Mouse (Mus musculus) lung, embryonic 14.5 days (tissue): ENCODE results near the gene Ufsp1. TPM values are rescaled to one million over a fixed set of nuclear protein-coding genes. Genes with fewer than 3 reads are reported as not detected.

Source experiments
- ATAC-seq: fragments of 200-750 bp; cut with Nextera tagmentation; 2 replicates; pipeline ENCODE4 v1.8.0; 2017; ENCODE audit warnings: mild to moderate bottlenecking, moderate TSS enrichment, moderate library complexity; ENCODE audit not compliant: insufficient read depth
- DNase-seq: peaks from one replicate; pipeline ENCODE4 v3.0.0-alpha.2; 2015
- H3K27ac ChIP-seq: fragments of 300-500 bp; sonication (generic); 2 replicates; pipeline ENCODE4 v1.5.1; 2014; ENCODE audit warnings: low read depth, mild to moderate bottlenecking, moderate library complexity
- H3K27me3 ChIP-seq: fragments of 300-500 bp; sonication (generic); 2 replicates; pipeline ENCODE4 v1.6.1; 2014; ENCODE audit warnings: low read length, control low read depth; ENCODE audit not compliant: insufficient read depth
- H3K36me3 ChIP-seq: fragments of 300-500 bp; sonication (generic); 2 replicates; pipeline ENCODE4 v1.6.1; 2014; ENCODE audit warnings: control low read depth; ENCODE audit not compliant: insufficient read depth
- H3K4me1 ChIP-seq: fragments of 300-500 bp; sonication (generic); 2 replicates; pipeline ENCODE4 v1.6.1; 2014; ENCODE audit warnings: antibody characterized with exemption, control low read depth; ENCODE audit not compliant: insufficient read depth
- H3K4me2 ChIP-seq: fragments of 300-500 bp; sonication (generic); 2 replicates; pipeline ENCODE4 v1.6.1; 2014; ENCODE audit warnings: mild to moderate bottlenecking
- H3K4me3 ChIP-seq: fragments of 300-500 bp; sonication (generic); 2 replicates; pipeline ENCODE4 v1.5.1; 2014; ENCODE audit warnings: low read depth, low read length
- H3K9ac ChIP-seq: fragments of 300-500 bp; sonication (generic); 2 replicates; pipeline ENCODE4 v1.6.1; 2014
- H3K9me3 ChIP-seq: fragments of 300-500 bp; sonication (generic); 2 replicates; pipeline ENCODE4 v1.6.1; 2016; ENCODE audit warnings: low read depth, low read length, control low read depth
- CTCF ChIP-seq: IDR thresholded peaks from 2 replicates; pipeline ENCODE4 v1.5.1; 2016; ENCODE audit warnings: antibody characterized with exemption, low read depth
- WGBS: fragments of 180-500 bp; shearing (Covaris S2); extraction: QIAGEN DNeasy Blood & Tissue Kit; methylation state at CpG from one replicate; pipeline ENCODE4 v1.1.7; 2014; 5-methylcytosine and 5-hydroxymethylcytosine counted together
- polyA plus RNA-seq: library from polyadenylated mRNA; unstranded; fragments of >200 nt; fragmentation: Nextera tagmentation; extraction: Ambion mirVana; gene quantifications from 2 replicates; pipeline ENCODE4 v1.2.1, GENCODE M21; 2014

The Ufsp1 gene
- polyA plus RNA-seq, 1 experiment from 2014 or later, result 4.6 TPM

- ATAC-seq (no peak), DNase-seq (peak; percentile 55)
- no peaks in the 10 kb centered on the region for H3K9me3 ChIP-seq
- WGBS, result 63% methylated on average over 5 of the region's 5 CpGs
- H3K36me3 ChIP-seq, result no peaks in the 10 kb centered on the region
- H3K27ac ChIP-seq, result no peak overlapping the region
- peaks cover 31% of the 10 kb centered on the region for H3K27me3 ChIP-seq
- no peak overlapping the region for H3K4me2 ChIP-seq
- no peak overlapping the region for H3K4me3 ChIP-seq
- no peak overlapping the region for H3K9ac ChIP-seq
- no peaks in the 10 kb centered on the region; the same call in 1 of the 2 replicates for H3K4me1 ChIP-seq
- peak; percentile 69 for TF ChIP-seq CTCF
Measured at GRCm38 (mm10) chr5:137285045-137285444, 9.4 kb upstream of the Ufsp1 start.

DNA sequence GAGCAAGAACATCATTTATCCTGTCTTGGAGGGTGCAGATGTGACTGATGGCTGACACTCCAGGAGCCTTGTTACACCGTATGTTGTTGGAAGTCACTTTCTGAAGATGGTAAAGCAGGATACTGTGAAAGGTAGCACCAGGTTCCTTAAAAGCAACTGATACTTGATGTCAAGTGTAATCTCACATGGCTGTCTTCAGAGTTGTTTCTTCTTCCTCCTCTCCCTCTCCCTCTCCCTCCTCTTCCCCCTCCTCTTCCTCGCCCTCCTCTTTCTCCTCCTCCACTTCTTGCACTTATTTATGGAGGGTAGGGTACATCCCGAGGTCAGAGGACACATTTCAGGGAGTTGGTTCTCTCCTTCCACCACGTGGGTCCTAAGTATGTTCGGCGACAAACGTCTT lies 8.4 kb upstream of the Ufsp1 start:
- Histone ChIP-seq H3K27me3 (peaks cover 41% of the 10 kb centered on the region), H3K27ac (no peak overlapping the region), H3K4me1 (no peaks in the 10 kb centered on the region; the same call in 1 of the 2 replicates), H3K4me2 (no peak overlapping the region), H3K4me3 (no peak overlapping the region), H3K9me3 (no peaks in the 10 kb centered on the region), H3K36me3 (no peaks in the 10 kb centered on the region), H3K9ac (no peak overlapping the region)
- no peak for TF ChIP-seq CTCF
- DNase-seq, result no peak
- 34% methylated on average over 7 of the region's 7 CpGs for WGBS
- ATAC-seq, result no peak

- Histone ChIP-seq H3K36me3 (no peaks in the 10 kb centered on the region), H3K27me3 (peaks cover 43% of the 10 kb centered on the region), H3K4me2 (peak overlapping the region; percentile 71), H3K4me1 (no peaks in the 10 kb centered on the region; the same call in 1 of the 2 replicates), H3K9me3 (no peaks in the 10 kb centered on the region), H3K9ac (no peak overlapping the region), H3K4me3 (peak overlapping the region; percentile 34), H3K27ac (no peak overlapping the region)
- ATAC-seq (peak; percentile 52), DNase-seq (peak; percentile 94)
- TF ChIP-seq CTCF, result peak; percentile 87
- WGBS, result 1% methylated on average over 16 of the region's 16 CpGs
Measured at GRCm38 (mm10) chr5:137286655-137287031, 7.8 kb upstream of the Ufsp1 start.

GRCm38 (mm10) chr5:137287032-137287952 lies 7.1 kb upstream of the Ufsp1 start, which contains the start of gene Ache:
Gene Ache (plus strand): TSS chr5:137287519.
- ATAC-seq (peak; percentile 18; the same call in 1 of the 2 replicates), DNase-seq (peak; percentile 23)
- Histone ChIP-seq H3K36me3 (no peaks in the 10 kb centered on the region), H3K27ac (no peak within 1 kb of the TSS), H3K4me1 (no peaks in the 10 kb centered on the region; the same call in 1 of the 2 replicates), H3K9me3 (no peaks in the 10 kb centered on the region), H3K27me3 (peaks cover 45% of the 10 kb centered on the region), H3K9ac (peak within 1 kb of the TSS; percentile 52), H3K4me3 (peak within 1 kb of the TSS; percentile 38), H3K4me2 (peak within 1 kb of the TSS; percentile 71)
- no peak for TF ChIP-seq CTCF
- WGBS, result 1% methylated on average over 40 of the region's 40 CpGs

DNA sequence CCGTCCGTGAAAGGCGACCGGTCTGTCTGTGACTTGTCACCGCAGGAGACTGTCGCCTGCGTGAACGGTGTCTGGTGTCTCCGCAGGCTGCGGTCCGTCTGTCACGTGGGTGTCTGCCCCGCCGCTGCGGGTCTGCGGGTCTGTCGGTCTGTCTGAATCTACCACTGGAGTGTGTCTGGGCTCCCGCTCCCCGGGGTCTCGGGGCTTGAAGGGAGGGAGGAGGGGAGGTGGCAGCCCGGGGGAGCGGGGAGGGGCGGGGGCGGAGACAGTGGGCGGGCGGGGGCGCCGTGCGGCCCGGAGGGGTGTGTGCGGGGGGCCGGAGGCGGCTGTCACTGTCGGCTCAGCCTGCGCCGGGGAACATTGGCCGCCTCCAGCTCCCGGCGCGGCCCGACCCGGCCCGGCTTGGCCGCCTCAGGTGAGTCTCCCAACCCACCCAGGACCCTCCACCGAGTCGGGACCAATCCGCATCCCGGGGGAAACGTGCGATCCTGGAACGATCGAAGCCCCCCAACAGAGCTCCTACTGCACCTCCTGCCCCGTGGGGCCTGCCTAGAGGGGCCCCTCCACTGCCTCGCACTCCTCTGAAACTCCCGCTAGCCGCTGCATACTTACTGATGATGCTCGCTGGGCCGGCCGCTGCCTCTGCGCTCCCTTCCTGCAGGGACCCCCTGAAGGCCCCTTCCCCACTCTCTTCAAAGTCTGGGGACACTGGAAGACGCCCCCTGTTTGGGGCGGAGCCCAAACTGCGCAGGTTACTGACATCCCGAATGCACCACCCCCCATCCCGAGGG lies 6.3 kb upstream of the Ufsp1 start:
- peak overlapping the region; percentile 71 for H3K4me2 ChIP-seq
- no peak overlapping the region for H3K27ac ChIP-seq
- peak overlapping the region; percentile 38 for H3K4me3 ChIP-seq
- H3K9me3 ChIP-seq, result no peaks in the 10 kb centered on the region
- H3K36me3 ChIP-seq, result no peaks in the 10 kb centered on the region
- ATAC-seq (peak; percentile 10; the same call in 1 of the 2 replicates), DNase-seq (peak; percentile 27)
- peaks cover 45% of the 10 kb centered on the region for H3K27me3 ChIP-seq
- TF ChIP-seq CTCF, result no peak
- under 1% methylated on average over 52 of the region's 65 CpGs for WGBS
- peak overlapping the region; percentile 52 for H3K9ac ChIP-seq
- H3K4me1 ChIP-seq, result no peaks in the 10 kb centered on the region; the same call in 1 of the 2 replicates

DNA sequence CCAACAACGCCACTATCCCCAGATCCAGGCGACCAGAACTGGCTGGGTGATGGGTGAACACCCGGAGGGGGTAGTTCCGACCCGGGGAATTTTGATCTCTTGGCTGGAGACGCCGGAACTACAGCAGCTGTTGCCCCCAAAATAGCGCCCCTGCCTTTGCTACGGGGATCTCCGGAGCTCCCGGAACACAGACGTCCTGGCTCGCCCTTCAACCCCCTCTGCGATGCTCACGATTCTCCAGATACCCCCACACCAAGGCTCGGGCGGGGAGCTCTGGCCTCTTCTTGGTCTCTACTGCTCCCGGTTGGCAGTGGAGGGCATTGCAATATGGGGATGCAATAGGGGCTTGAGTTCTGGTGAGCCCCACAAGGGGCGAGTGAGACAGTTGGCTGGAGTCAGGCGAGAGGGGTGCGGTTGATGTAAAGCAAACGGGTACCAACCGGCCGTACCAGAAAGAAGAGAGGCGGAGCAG lies 5.4 kb upstream of the Ufsp1 start:
- no peaks in the 10 kb centered on the region; the same call in 1 of the 2 replicates for H3K4me1 ChIP-seq
- WGBS, result 2% methylated on average over 25 of the region's 25 CpGs
- H3K4me3 ChIP-seq, result peak overlapping the region; percentile 38
- DNase-seq, result peak; percentile 52
- peaks cover 45% of the 10 kb centered on the region for H3K27me3 ChIP-seq
- TF ChIP-seq CTCF, result peak; percentile 58
- H3K27ac ChIP-seq, result 0 out of 2 replicates have a peak overlapping the region, but pooled peaks have one; percentile 44
- 0 out of 2 replicates have a peak, but pooled peaks have one; percentile 8 for ATAC-seq
- no peaks in the 10 kb centered on the region for H3K9me3 ChIP-seq
- H3K4me2 ChIP-seq, result peak overlapping the region; percentile 71
- no peaks in the 10 kb centered on the region for H3K36me3 ChIP-seq
- H3K9ac ChIP-seq, result peak overlapping the region; percentile 40; the same call in 1 of the 2 replicates
